Mouse (Mus musculus) liver, embryonic 15.5 days (tissue): Measurements from ENCODE around the gene Krtap9-1. TPM values are rescaled to one million over a fixed set of nuclear protein-coding genes. Genes with fewer than 3 reads are reported as not detected.
"Not testable (repeated sequence)": the region's sequence is repeated elsewhere in the genome, so short reads cannot be mapped to it uniquely, and the experiment has no call there.

Source experiments
- ATAC-seq: fragments of 200-750 bp; cut with Nextera tagmentation; 2 replicates; pipeline ENCODE4 v1.8.0; 2017; ENCODE audit warnings: moderate number of reproducible peaks, mild to moderate bottlenecking, moderate library complexity; ENCODE audit not compliant: insufficient read depth
- H3K27ac ChIP-seq: fragments of 300-500 bp; sonication (generic); replicated peaks from 2 replicates; pipeline ENCODE4 v1.5.1; 2015; ENCODE audit warnings: mild to moderate bottlenecking, inconsistent platforms
- H3K27me3 ChIP-seq: fragments of 300-500 bp; sonication (generic); 2 replicates; pipeline ENCODE4 v1.6.1; 2015; ENCODE audit warnings: mild to moderate bottlenecking, inconsistent platforms
- H3K36me3 ChIP-seq: fragments of 300-500 bp; sonication (generic); replicated peaks from 2 replicates; pipeline ENCODE4 v1.6.1; 2015; ENCODE audit warnings: moderate library complexity, mild to moderate bottlenecking, inconsistent platforms
- H3K4me1 ChIP-seq: fragments of 300-500 bp; sonication (generic); replicated peaks from 2 replicates; pipeline ENCODE4 v1.6.1; 2015; ENCODE audit warnings: inconsistent platforms
- H3K4me2 ChIP-seq: fragments of 300-500 bp; sonication (generic); 2 replicates; pipeline ENCODE4 v1.6.1; 2015; ENCODE audit warnings: moderate library complexity, mild to moderate bottlenecking, inconsistent platforms
- H3K4me3 ChIP-seq: fragments of 300-500 bp; sonication (generic); replicated peaks from 2 replicates; pipeline ENCODE4 v1.5.1; 2015; ENCODE audit warnings: mild to moderate bottlenecking, inconsistent platforms
- H3K9ac ChIP-seq: fragments of 300-500 bp; sonication (generic); 2 replicates; pipeline ENCODE4 v1.6.1; 2015; ENCODE audit warnings: moderate library complexity, mild to moderate bottlenecking, inconsistent platforms
- H3K9me3 ChIP-seq: fragments of 300-500 bp; sonication (generic); replicated peaks from 2 replicates; pipeline ENCODE4 v1.6.1; 2016; ENCODE audit warnings: inconsistent platforms
- WGBS: fragments of 180-500 bp; shearing (Covaris S2); methylation state at CpG from one replicate; pipeline ENCODE4 v1.1.7; 2015; ENCODE audit warnings: mixed read lengths; ENCODE audit not compliant: insufficient replicate concordance; 5-methylcytosine and 5-hydroxymethylcytosine counted together
- polyA plus RNA-seq: library from polyadenylated mRNA; unstranded; fragments of >200 nt; fragmentation: Nextera tagmentation; extraction: Ambion mirVana; gene quantifications from 2 replicates; pipeline ENCODE4 v1.2.1, GENCODE M21; 2015

The Krtap9-1 gene
- polyA plus RNA-seq = not detected in 2 replicates

DNA sequence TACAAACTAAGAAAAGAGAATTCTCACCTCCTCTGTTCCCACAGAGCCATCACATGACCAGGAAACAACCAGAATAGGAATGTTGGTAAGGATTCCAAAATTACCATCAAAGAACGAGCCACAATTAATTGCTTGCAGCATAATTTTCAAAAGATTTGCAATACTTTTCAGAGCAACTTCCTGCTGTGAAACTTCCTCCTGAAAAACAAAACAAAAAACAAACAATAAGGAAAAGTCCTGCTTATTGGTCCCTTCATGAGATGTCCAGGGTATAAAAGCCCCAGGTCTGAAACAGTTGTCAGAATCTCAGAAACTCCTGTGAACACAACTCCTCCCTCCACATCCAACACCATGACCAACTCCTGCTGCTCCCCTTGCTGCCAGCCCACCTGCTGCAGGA, at the start of gene Krtap9-1:
Gene Krtap9-1 (plus strand): TSS at position 301 of the 400 bp plus-strand sequence.
- ATAC-seq, H3K9me3 ChIP-seq, H3K4me1 ChIP-seq, H3K27me3 ChIP-seq, H3K4me3 ChIP-seq, H3K27ac ChIP-seq, H3K4me2 ChIP-seq, H3K36me3 ChIP-seq, H3K9ac ChIP-seq: not testable (repeated sequence)
- 48% methylated on average over 1 of the region's 1 CpGs for WGBS

DNA sequence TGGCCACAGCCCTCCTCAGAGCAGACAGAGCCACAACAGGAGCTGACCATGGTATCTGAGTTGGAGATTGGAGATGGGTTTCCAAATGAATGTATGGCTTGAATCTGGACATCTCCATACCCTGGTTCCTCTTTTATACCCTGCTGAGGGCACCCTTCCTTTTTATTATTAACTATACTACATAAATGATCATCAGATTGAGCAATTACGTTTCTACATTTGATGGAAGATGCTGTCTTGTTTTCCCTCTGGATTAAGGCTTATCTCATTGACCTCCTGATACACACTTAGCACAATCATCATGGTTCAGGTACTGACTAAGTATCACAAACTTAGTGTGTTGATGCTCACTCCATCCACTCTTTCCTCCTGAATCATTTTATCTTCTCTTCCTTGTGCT, 35.2 kb upstream of the Krtap9-1 start, which contains the start of gene 2300003K06Rik:
Gene 2300003K06Rik (minus strand): TSS at position 101 of the 400 bp plus-strand sequence.
- Histone ChIP-seq H3K27me3 (no peaks in the 10 kb centered on the region), H3K4me3 (no peak within 1 kb of the TSS), H3K36me3 (no peaks in the 10 kb centered on the region), H3K4me2 (no peak within 1 kb of the TSS), H3K4me1 (no peaks in the 10 kb centered on the region), H3K9me3 (no peaks in the 10 kb centered on the region), H3K27ac (no peak within 1 kb of the TSS), H3K9ac (no peak within 1 kb of the TSS)
- no peak for ATAC-seq
- 31% methylated on average over 1 of the region's 1 CpGs for WGBS

DNA sequence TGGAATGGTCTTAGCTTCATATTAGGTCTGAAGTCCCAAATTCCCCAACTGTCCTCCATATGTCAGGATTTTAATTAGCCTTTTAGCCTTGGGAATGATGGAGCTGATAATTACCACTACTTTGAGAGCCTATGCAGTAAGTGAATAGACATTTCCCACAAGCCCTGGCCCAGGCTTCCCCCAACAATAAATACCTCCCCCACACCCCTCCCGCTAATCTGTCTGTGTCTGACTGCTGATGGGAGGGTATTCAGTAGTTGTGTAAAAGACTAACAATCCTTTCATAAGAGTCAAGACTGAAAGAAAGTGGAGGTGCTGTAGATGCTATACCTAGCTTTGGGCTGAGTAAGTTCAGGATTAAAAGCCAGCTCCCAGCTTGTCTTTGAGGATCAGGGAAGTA, 31.0 kb upstream of the Krtap9-1 start:
- Histone ChIP-seq H3K4me2 (no peak overlapping the region), H3K9ac (no peak overlapping the region), H3K4me3 (no peak overlapping the region), H3K9me3 (no peaks in the 10 kb centered on the region), H3K36me3 (no peaks in the 10 kb centered on the region), H3K4me1 (no peaks in the 10 kb centered on the region), H3K27ac (no peak overlapping the region), H3K27me3 (no peaks in the 10 kb centered on the region)
- no peak for ATAC-seq
- WGBS = 56% methylated on average over 1 of the region's 1 CpGs

DNA sequence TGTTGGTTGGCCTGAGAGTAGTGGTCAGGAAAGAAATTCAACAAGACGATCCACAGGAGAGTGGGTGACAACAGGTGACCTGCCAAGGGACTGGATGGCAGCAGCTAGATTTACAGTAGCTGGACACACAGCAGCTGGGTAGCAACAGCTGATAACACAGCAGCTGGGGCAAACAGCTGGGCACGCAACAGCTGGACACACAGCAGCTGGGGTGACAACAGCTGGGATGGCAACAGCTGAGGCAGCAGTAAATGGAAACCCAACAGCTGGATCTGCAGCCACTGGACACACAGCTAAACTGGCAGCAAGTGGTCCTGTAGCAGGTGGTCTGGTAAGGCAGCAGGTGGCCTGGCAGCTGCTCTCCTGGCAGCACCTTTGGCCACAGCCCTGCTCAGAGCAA, 26.4 kb upstream of the Krtap9-1 start:
- Histone ChIP-seq H3K36me3 (no peaks in the 10 kb centered on the region), H3K4me2 (no peak overlapping the region), H3K4me3 (no peak overlapping the region), H3K9me3 (no peaks in the 10 kb centered on the region), H3K27me3 (no peaks in the 10 kb centered on the region), H3K9ac (no peak overlapping the region), H3K4me1 (no peaks in the 10 kb centered on the region), H3K27ac (no peak overlapping the region)
- WGBS = 53% methylated on average over 2 of the region's 2 CpGs
- no peak for ATAC-seq

DNA sequence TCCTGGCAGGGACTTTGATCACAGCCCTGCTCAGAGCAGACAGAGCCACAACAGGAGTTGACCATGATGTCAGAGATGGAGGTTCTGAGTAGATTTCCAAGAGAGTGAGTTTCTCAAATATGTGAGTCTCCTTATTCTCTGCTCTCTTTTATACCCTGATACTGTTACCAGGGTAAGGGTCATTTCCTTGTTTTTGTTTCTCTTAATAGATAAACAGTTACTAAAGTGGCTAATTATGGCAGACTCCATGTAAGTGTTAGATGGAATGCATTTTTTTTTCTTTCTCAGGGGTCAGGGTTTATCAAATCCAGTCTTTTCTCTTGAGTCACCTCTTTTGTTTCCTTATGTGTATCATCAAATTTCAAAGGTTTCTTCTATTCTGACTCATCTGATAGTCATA, 21.7 kb upstream of the Krtap9-1 start, which contains the start of gene Krtap4-16:
Gene Krtap4-16 (minus strand): TSS at position 101 of the 400 bp plus-strand sequence.
- Histone ChIP-seq H3K4me3 (no peak within 1 kb of the TSS), H3K9ac (no peak within 1 kb of the TSS)

DNA sequence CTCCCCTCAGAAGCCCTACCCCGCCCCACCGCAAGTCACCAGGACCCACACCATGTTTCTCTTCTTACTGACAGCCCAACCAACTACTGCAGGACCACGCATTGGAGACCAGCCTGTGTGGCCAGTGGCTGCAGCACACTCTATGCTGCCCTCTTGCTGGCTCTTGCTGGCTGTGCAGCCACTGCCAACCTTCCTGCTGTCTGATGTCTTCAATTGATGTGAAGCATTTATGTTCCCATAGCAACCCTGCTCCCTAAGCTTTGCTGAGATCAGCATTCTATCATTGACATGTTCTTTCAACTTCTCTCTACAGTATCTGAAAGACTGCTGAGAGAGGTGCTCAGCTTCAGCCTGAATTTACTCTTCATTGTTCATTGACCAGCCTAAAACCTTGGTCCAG, 19.1 kb upstream of the Krtap9-1 start:
- Histone ChIP-seq H3K36me3 (no peaks in the 10 kb centered on the region), H3K9ac (no peak overlapping the region), H3K4me3 (no peak overlapping the region), H3K4me2 (no peak overlapping the region), H3K4me1 (no peaks in the 10 kb centered on the region), H3K27ac (no peak overlapping the region), H3K9me3 (no peaks in the 10 kb centered on the region), H3K27me3 (no peaks in the 10 kb centered on the region)
- WGBS = 50% methylated on average over 3 of the region's 3 CpGs
- ATAC-seq = no peak

More for the DNA sequence above, 21.7 kb upstream of the Krtap9-1 start, which contains the start of gene Krtap4-16:
- no peak for ATAC-seq
- Histone ChIP-seq H3K36me3 (no peaks in the 10 kb centered on the region), H3K9me3 (no peaks in the 10 kb centered on the region), H3K27ac (no peak within 1 kb of the TSS), H3K4me1 (no peaks in the 10 kb centered on the region), H3K27me3 (no peaks in the 10 kb centered on the region), H3K4me2 (no peak within 1 kb of the TSS)

DNA sequence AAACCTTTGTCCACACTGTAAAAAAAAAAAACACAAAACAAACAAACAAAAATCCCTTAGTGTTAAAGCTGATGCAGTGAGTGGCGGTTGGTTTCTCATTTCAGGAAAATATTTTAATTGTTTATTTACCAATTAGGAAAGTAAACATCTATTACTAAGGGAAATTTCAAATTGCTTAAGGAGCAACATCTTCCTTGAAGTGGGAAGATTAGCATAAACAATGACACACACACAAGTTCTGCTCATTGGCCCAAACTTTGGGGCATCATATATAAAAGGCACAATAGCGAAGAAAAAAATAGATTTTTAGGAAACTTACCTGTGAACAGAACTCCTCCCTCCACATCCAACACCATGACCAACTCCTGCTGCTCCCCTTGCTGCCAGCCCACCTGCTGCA, 15.6 kb upstream of the Krtap9-1 start, which contains the start of gene Gm11568:
Gene Gm11568 (plus strand): TSS at position 301 of the 400 bp plus-strand sequence.
- H3K4me3 ChIP-seq = no peak within 1 kb of the TSS
- no peak within 1 kb of the TSS for H3K4me2 ChIP-seq
- 55% methylated on average over 2 of the region's 2 CpGs for WGBS
- no peaks in the 10 kb centered on the region for H3K36me3 ChIP-seq
- no peaks in the 10 kb centered on the region for H3K4me1 ChIP-seq
- ATAC-seq = no peak
- no peaks in the 10 kb centered on the region for H3K27me3 ChIP-seq
- no peak within 1 kb of the TSS for H3K9ac ChIP-seq
- no peaks in the 10 kb centered on the region for H3K9me3 ChIP-seq
- H3K27ac ChIP-seq = no peak within 1 kb of the TSS

DNA sequence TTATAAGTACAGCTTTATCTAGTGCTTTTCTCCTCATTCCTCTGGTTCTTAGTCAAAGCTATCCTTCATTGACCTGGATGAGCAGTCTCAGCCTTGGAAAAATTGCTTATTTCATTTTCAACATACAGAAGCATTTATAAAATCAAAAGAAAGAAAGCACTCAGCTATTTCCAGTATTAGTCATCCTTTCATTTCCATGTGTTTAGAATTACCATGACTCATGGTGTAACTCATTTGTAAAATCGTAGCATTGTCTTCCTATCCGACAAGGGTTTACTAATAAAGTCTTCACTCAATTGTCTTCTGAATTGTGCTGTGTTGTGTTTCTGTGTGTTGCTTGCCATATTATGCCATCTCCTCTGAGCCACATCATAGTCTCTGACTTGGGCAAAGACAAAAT, 14.4 kb upstream of the Krtap9-1 start:
- Histone ChIP-seq H3K9me3 (no peaks in the 10 kb centered on the region), H3K4me1 (no peaks in the 10 kb centered on the region), H3K4me3 (no peak overlapping the region), H3K27me3 (no peaks in the 10 kb centered on the region), H3K9ac (no peak overlapping the region), H3K36me3 (no peaks in the 10 kb centered on the region), H3K4me2 (no peak overlapping the region), H3K27ac (no peak overlapping the region)
- 55% methylated on average over 2 of the region's 2 CpGs for WGBS
- no peak for ATAC-seq

DNA sequence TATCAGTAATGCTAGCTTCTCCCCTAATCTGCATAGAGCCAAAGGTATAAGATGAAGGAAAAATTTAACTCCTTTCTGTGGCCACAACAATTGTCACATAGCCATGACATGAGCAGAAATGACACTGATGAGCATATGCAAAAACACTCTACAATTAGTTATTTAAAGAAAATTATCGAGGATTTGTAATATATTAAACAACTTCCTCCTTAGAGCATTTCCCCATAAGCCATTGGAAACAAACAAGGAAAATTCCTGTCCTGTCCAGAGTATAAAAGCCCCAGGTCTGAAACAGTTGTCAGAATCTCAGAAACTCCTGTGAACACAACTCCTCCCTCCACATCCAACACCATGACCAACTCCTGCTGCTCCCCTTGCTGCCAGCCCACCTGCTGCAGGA, 9.0 kb upstream of the Krtap9-1 start, which contains the start of gene Gm11559:
Gene Gm11559 (plus strand): TSS at position 301 of the 400 bp plus-strand sequence.
- H3K4me3 ChIP-seq, H3K36me3 ChIP-seq, H3K27me3 ChIP-seq, H3K4me1 ChIP-seq, H3K9me3 ChIP-seq, H3K4me2 ChIP-seq, H3K9ac ChIP-seq, H3K27ac ChIP-seq, ATAC-seq: not testable (repeated sequence)
- 42% methylated on average over 1 of the region's 1 CpGs for whole genome bisulfite sequencing

DNA sequence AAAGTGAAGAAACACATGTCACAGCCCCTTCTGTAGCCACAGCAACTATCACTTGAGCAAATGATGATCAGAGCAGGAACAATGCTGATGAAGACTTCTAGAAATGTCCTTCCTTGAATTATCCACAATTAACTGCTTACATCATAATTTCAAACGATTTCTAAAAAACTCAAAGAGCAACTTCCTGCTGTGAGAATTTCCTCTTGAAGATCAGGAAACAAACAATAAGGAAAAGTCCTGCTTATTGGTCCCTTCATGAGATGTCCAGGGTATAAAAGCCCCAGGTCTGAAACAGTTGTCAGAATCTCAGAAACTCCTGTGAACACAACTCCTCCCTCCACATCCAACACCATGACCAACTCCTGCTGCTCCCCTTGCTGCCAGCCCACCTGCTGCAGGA, 5.7 kb downstream of the Krtap9-1 start, which contains the start of gene Gm11567:
Gene Gm11567 (plus strand): TSS at position 301 of the 400 bp plus-strand sequence.
- not testable (repeated sequence) for H3K4me3 ChIP-seq, H3K9me3 ChIP-seq, H3K27me3 ChIP-seq, H3K36me3 ChIP-seq, ATAC-seq, H3K4me2 ChIP-seq, H3K9ac ChIP-seq, H3K4me1 ChIP-seq, H3K27ac ChIP-seq
- 15% methylated on average over 1 of the region's 1 CpGs for WGBS

DNA sequence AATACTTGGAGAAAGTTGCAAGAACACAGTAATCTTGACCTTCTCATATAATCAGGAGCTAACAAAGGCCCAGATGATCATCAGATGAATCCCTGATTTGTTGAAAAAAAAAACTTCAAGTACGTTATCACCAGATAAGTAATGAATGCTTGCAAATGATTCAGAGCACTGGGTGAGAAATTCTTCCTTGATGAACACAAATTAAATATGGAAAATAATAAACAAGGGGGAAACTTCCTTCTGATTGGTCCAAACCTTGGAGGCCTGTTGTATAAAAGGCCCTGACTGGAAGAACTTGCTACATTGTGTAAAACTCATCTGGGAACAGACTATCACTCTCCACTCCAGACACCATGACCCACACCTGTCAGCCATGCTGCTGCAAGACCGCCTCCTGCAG, 34.4 kb downstream of the Krtap9-1 start, which contains the start of gene Krtap31-1:
Gene Krtap31-1 (plus strand): TSS at position 301 of the 400 bp plus-strand sequence.
- no peak within 1 kb of the TSS for H3K27ac ChIP-seq
- 57% methylated on average over 2 of the region's 2 CpGs for WGBS
- H3K9me3 ChIP-seq = no peaks in the 10 kb centered on the region
- no peak for ATAC-seq
- no peak within 1 kb of the TSS for H3K4me2 ChIP-seq
- no peaks in the 10 kb centered on the region for H3K36me3 ChIP-seq
- no peaks in the 10 kb centered on the region for H3K27me3 ChIP-seq
- H3K4me3 ChIP-seq = no peak within 1 kb of the TSS
- H3K4me1 ChIP-seq = no peaks in the 10 kb centered on the region
- H3K9ac ChIP-seq = no peak within 1 kb of the TSS

DNA sequence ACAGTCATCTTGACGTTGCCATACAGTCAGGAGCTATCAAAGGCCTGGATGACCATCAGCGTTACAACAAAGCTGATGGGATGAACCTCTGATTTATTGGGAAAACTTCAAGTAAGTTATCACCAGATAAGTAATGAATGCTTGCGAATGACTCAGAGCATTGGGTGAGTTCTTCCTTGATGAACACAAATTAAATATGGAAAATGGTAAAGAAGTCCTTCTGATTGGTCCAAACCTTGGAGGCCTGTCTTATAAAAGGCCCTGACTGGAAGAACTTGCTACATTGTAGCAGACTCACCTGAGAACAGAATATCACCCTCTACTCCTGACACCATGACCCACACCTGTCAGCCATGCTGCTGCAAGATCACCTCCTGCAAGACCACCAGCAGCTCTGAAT, 41.3 kb downstream of the Krtap9-1 start, which contains the start of gene Gm11565:
Gene Gm11565 (plus strand): TSS at position 301 of the 400 bp plus-strand sequence.
- Histone ChIP-seq H3K4me2 (no peak within 1 kb of the TSS), H3K36me3 (no peaks in the 10 kb centered on the region), H3K9ac (no peak within 1 kb of the TSS), H3K4me1 (no peaks in the 10 kb centered on the region), H3K27me3 (no peaks in the 10 kb centered on the region), H3K27ac (no peak within 1 kb of the TSS), H3K9me3 (no peaks in the 10 kb centered on the region), H3K4me3 (no peak within 1 kb of the TSS)
- 65% methylated on average over 3 of the region's 3 CpGs for WGBS
- no peak for ATAC-seq
